Mouse (Mus musculus) forebrain, embryonic 16.5 days (tissue): ENCODE data around the gene Pnlip. TPM values are rescaled to one million over a fixed set of nuclear protein-coding genes. Genes with fewer than 3 reads are reported as not detected.

ENCODE experiments used
- ATAC-seq: fragments of 200-750 bp; cut with Nextera tagmentation; 2 replicates; pipeline ENCODE4 v1.8.0; 2017; ENCODE audit warnings: mild to moderate bottlenecking, moderate library complexity
- H3K27ac ChIP-seq: fragments of 300-500 bp; sonication (generic); 2 replicates; pipeline ENCODE4 v1.5.1; 2014; ENCODE audit warnings: low read length, control low read depth
- H3K27me3 ChIP-seq: fragments of 300-500 bp; sonication (generic); replicated peaks from 2 replicates; pipeline ENCODE4 v1.6.1; 2014; ENCODE audit warnings: low read length; ENCODE audit not compliant: control insufficient read depth, insufficient read depth
- H3K36me3 ChIP-seq: fragments of 300-500 bp; sonication (generic); 2 replicates; pipeline ENCODE4 v1.6.1; 2014; ENCODE audit not compliant: control insufficient read depth, insufficient read depth
- H3K4me1 ChIP-seq: fragments of 300-500 bp; sonication (generic); replicated peaks from 2 replicates; pipeline ENCODE4 v1.6.1; 2014; ENCODE audit warnings: low read length; ENCODE audit not compliant: control insufficient read depth, insufficient read depth
- H3K4me2 ChIP-seq: fragments of 300-500 bp; sonication (generic); 2 replicates; pipeline ENCODE4 v1.6.1; 2014; ENCODE audit warnings: mild to moderate bottlenecking, low read length, control low read depth
- H3K4me3 ChIP-seq: fragments of 300-500 bp; sonication (generic); replicated peaks from 2 replicates; pipeline ENCODE4 v1.5.1; 2014; ENCODE audit warnings: mild to moderate bottlenecking, low read length, control low read depth
- H3K9ac ChIP-seq: fragments of 300-500 bp; sonication (generic); replicated peaks from 2 replicates; pipeline ENCODE4 v1.6.1; 2014; ENCODE audit warnings: low read depth, low read length, control low read depth
- H3K9me3 ChIP-seq: fragments of 300-500 bp; sonication (generic); 2 replicates; pipeline ENCODE4 v1.6.1; 2016; ENCODE audit warnings: low read length; ENCODE audit not compliant: control insufficient read depth
- WGBS: fragments of 180-500 bp; shearing (Covaris S2); extraction: QIAGEN DNeasy Blood & Tissue Kit; methylation state at CpG from one replicate; pipeline ENCODE4 v1.1.7; 2014; 5-methylcytosine and 5-hydroxymethylcytosine counted together
- polyA plus RNA-seq: library from polyadenylated mRNA; unstranded; fragments of >200 nt; fragmentation: Nextera tagmentation; extraction: Ambion mirVana; gene quantifications from 2 replicates; pipeline ENCODE4 v1.2.1, GENCODE M21; 2015

Gene Pnlip
- polyA plus RNA-seq, 1 experiment from 2014 or later: 0.46 TPM

DNA sequence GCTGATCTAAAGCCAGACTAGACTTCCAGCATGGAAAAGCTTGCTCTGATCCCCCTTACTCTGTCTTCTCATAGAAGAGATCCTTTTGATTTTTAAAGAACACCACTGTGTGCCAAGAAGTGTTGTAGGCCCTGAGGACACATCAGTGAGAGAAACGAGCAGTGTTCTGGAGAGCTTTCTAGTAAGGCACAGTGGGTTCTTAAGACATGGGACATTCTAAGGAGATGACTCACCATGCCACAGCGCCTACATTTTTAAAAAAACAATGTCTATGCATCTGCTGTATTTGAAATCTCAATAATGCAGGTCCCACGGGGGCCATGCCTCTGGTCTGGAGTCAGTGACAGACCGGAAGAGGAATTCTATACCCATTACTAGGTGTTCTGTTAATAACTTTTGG is 52.3 kb downstream of the Pnlip start:
- ATAC-seq: no peak
- Histone ChIP-seq H3K27ac (no peak overlapping the region), H3K9me3 (no peaks in the 10 kb centered on the region), H3K4me3 (no peak overlapping the region), H3K27me3 (no peaks in the 10 kb centered on the region), H3K9ac (no peak overlapping the region), H3K36me3 (no peaks in the 10 kb centered on the region), H3K4me1 (no peaks in the 10 kb centered on the region), H3K4me2 (no peak overlapping the region)
- 76% methylated on average over 4 of the region's 4 CpGs for WGBS

- Histone ChIP-seq H3K4me2 (no peak overlapping the region), H3K27me3 (no peaks in the 10 kb centered on the region), H3K4me1 (no peaks in the 10 kb centered on the region), H3K27ac (no peak overlapping the region), H3K36me3 (no peaks in the 10 kb centered on the region), H3K9me3 (no peaks in the 10 kb centered on the region), H3K4me3 (no peak overlapping the region), H3K9ac (no peak overlapping the region)
- WGBS: 80% methylated on average over 3 of the region's 3 CpGs
- ATAC-seq: no peak
Observed at GRCm38 (mm10) chr19:58708611-58709010, 56.3 kb downstream of the Pnlip start.

DNA sequence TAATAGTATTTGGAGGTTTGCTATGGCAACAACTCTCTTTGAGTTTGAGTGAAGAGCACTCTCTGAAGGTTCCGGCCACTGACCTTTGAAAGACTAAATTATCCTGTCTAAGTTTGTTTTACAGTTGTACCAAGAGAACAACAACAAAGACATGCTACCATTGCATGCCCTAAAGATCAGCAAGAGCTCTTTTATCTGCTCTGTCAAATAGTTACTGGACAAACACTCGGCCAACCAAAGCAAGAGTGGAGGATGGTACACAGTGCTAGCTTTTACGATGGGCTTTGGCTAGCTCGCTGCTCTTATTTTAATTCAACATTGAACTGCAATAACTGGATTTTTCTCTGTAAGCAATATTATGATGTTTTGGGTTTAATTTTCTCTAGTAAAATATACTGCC is 65.6 kb downstream of the Pnlip start:
- 94% methylated on average over 4 of the region's 4 CpGs for WGBS
- Histone ChIP-seq H3K4me3 (no peak overlapping the region), H3K9ac (no peak overlapping the region), H3K4me2 (no peak overlapping the region), H3K4me1 (no peaks in the 10 kb centered on the region), H3K36me3 (no peaks in the 10 kb centered on the region), H3K9me3 (no peaks in the 10 kb centered on the region), H3K27me3 (no peaks in the 10 kb centered on the region), H3K27ac (no peak overlapping the region)
- ATAC-seq: no peak

DNA sequence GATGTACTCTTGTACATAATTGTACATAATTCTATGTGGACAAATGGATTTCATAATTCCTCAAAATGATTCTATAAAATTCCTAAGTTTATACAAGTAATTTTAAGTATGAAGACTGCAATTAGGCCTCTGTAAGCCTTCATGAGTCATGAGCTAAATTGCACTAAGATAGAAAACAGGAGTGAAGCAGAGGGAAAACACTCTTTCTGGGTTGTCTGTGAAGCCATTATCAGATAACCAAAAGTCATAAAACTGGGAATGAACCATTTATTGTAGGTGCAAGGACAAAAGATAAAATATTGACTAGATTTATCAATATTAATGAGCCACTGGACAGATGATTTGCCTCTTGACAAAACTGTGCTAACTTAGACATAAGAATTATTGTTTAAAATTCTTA is 68.1 kb downstream of the Pnlip start:
- H3K4me1 ChIP-seq: no peaks in the 10 kb centered on the region
- no peak overlapping the region for H3K9ac ChIP-seq
- no peak overlapping the region for H3K4me2 ChIP-seq
- no peaks in the 10 kb centered on the region for H3K27me3 ChIP-seq
- H3K27ac ChIP-seq: no peak overlapping the region
- H3K36me3 ChIP-seq: no peaks in the 10 kb centered on the region
- no peak overlapping the region for H3K4me3 ChIP-seq
- ATAC-seq: no peak
- no peaks in the 10 kb centered on the region for H3K9me3 ChIP-seq

DNA sequence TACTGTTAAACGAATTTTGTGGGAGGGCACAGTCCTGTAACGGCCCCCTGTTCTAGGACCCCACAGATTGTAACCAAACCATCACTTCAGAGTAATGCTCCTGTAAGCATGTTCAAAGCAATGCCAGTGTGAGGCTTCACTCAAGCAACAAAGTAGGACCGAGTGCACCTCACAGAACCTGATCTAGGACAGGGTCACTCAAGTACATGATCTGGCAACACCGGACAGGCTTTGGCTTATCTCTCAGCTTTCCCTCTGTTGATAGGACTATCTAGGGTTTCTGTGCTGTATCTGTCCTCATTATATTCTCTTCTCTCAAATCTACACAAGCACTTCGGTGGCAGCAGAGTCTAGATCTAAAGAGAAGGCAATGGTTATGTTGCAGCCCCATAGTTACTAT is 74.3 kb downstream of the Pnlip start:
- Histone ChIP-seq H3K9me3 (no peaks in the 10 kb centered on the region), H3K4me3 (no peak overlapping the region), H3K36me3 (no peaks in the 10 kb centered on the region), H3K27me3 (no peaks in the 10 kb centered on the region), H3K4me2 (no peak overlapping the region), H3K9ac (no peak overlapping the region), H3K4me1 (no peaks in the 10 kb centered on the region), H3K27ac (no peak overlapping the region)
- WGBS: 87% methylated on average over 5 of the region's 5 CpGs
- ATAC-seq: no peak

DNA sequence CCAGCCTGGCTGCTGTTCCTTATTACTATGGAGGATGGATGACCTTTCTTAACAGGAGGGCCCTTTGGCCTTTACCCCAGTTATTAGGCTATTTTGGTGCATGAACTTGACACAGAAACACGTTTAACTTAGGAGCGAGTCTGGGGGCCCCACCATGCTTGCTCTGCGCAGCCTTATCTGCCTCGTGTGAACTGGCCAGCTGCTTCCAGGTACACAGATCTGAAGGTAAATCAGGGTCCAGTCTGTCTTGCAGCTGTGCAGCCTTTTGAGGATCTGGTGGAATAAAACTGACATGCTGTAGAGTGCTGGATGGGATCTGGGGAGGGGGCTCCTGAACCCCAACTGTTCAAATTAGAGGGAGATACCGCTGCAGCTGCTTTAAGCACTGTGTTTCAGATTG is 75.5 kb downstream of the Pnlip start:
- H3K9ac ChIP-seq: no peak overlapping the region
- H3K4me2 ChIP-seq: no peak overlapping the region
- no peak for ATAC-seq
- no peaks in the 10 kb centered on the region for H3K4me1 ChIP-seq
- no peaks in the 10 kb centered on the region for H3K36me3 ChIP-seq
- H3K27me3 ChIP-seq: no peaks in the 10 kb centered on the region
- 86% methylated on average over 5 of the region's 5 CpGs for WGBS
- H3K4me3 ChIP-seq: no peak overlapping the region
- no peaks in the 10 kb centered on the region for H3K9me3 ChIP-seq
- H3K27ac ChIP-seq: peak overlapping the region; percentile 46

- peak within 1 kb of the TSS; percentile 46 for H3K27ac ChIP-seq
- peak; percentile 78 for ATAC-seq
Observed at GRCm38 (mm10) chr19:58728445-58729031, 76.2 kb downstream of the Pnlip start, which contains the start of gene Pnliprp1. TSS of gene Pnliprp1 (plus strand) at chr19:58728887.

More at GRCm38 (mm10) chr19:58728445-58729031, 76.2 kb downstream of the Pnlip start, which contains the start of gene Pnliprp1:
- Histone ChIP-seq H3K4me3 (no peak within 1 kb of the TSS), H3K4me1 (no peaks in the 10 kb centered on the region), H3K9me3 (no peaks in the 10 kb centered on the region), H3K36me3 (no peaks in the 10 kb centered on the region), H3K9ac (no peak within 1 kb of the TSS), H3K4me2 (no peak within 1 kb of the TSS), H3K27me3 (no peaks in the 10 kb centered on the region)
- WGBS: 51% methylated on average over 5 of the region's 5 CpGs

Other genes starting within 250 kb of the Pnlip start
- gene Gfra1, start 196.6 kb upstream of the Pnlip start, polyA plus RNA-seq: 12.5 and 17.3 TPM in 2 replicates
- gene Ccdc172, start 140.5 kb upstream of the Pnlip start, polyA plus RNA-seq: not detected in 2 replicates
- 0.67 and 0.72 TPM in 2 replicates for gene Pnliprp1, start 76.4 kb downstream of the Pnlip start, polyA plus RNA-seq
- 0.36 and 0.57 TPM in 2 replicates for gene Pnliprp2, start 107.2 kb downstream of the Pnlip start, polyA plus RNA-seq
- gene 1700019N19Rik, start 142.0 kb downstream of the Pnlip start, polyA plus RNA-seq: not detected in 2 replicates